Mouse (Mus musculus): ENCODE measurements at regions not wholly inside any gene's neighbourhood (a gene's known extent, or its start where the extent isn't known, plus 50 kb on each side); places are given as distances from the start of the nearest gene placed in this dataset.

GRCm38 (mm10) chr10:96325297-96325696 lies 188.9 kb downstream of the Gm5426 start:
- no peak for DNase-seq (ENCODE audit: low spot score)

- DNase-seq (ENCODE audit: low spot score) = no peak
Measured at GRCm38 (mm10) chr10:96330639-96331487, 194.5 kb downstream of the Gm5426 start.

- no peak for DNase-seq (ENCODE audit: low spot score)
Measured at GRCm38 (mm10) chr10:96332731-96333201, 196.4 kb downstream of the Gm5426 start.

GRCm38 (mm10) chr10:96333224-96333623 lies 196.8 kb downstream of the Gm5426 start:
- no peak for DNase-seq (ENCODE audit: low spot score)

GRCm38 (mm10) chr10:96336271-96336670 lies 199.9 kb downstream of the Gm5426 start:
- no peak for DNase-seq (ENCODE audit: low spot score)

GRCm38 (mm10) chr10:96337088-96337666 lies 200.8 kb downstream of the Gm5426 start:
- no peak for DNase-seq (ENCODE audit: low spot score)

- no peak for DNase-seq (ENCODE audit: low spot score)
Measured at GRCm38 (mm10) chr10:96337797-96338608, 201.6 kb downstream of the Gm5426 start.

GRCm38 (mm10) chr10:96338609-96338978 lies 202.2 kb downstream of the Gm5426 start:
- no peak for DNase-seq (ENCODE audit: low spot score)

- DNase-seq (ENCODE audit: low spot score) = no peak
Measured at GRCm38 (mm10) chr10:96342476-96342875, 206.1 kb downstream of the Gm5426 start.

GRCm38 (mm10) chr10:96343666-96344065 lies 207.3 kb downstream of the Gm5426 start:
- DNase-seq (ENCODE audit: low spot score) = no peak

- no peak for DNase-seq (ENCODE audit: low spot score)
Measured at GRCm38 (mm10) chr10:96350692-96351091, 214.3 kb downstream of the Gm5426 start.

GRCm38 (mm10) chr10:96351320-96351719 lies 214.9 kb downstream of the Gm5426 start:
- no peak for DNase-seq (ENCODE audit: low spot score)

GRCm38 (mm10) chr10:96356980-96357624 lies 220.7 kb downstream of the Gm5426 start:
- DNase-seq (ENCODE audit: low spot score) = no peak

- no peak for DNase-seq (ENCODE audit: low spot score)
Measured at GRCm38 (mm10) chr10:96357632-96358031, 221.2 kb downstream of the Gm5426 start.

GRCm38 (mm10) chr10:96358984-96359383 lies 222.6 kb downstream of the Gm5426 start:
- DNase-seq (ENCODE audit: low spot score) = no peak

GRCm38 (mm10) chr10:96362211-96362610 lies 225.8 kb downstream of the Gm5426 start:
- DNase-seq (ENCODE audit: low spot score) = no peak

- DNase-seq (ENCODE audit: low spot score) = no peak
Measured at GRCm38 (mm10) chr10:96363867-96364266, 227.5 kb downstream of the Gm5426 start.

- DNase-seq (ENCODE audit: low spot score) = no peak
Measured at GRCm38 (mm10) chr10:96365101-96365500, 228.7 kb downstream of the Gm5426 start.

- DNase-seq (ENCODE audit: low spot score) = no peak
Measured at GRCm38 (mm10) chr10:96366871-96367270, 230.5 kb downstream of the Gm5426 start.

GRCm38 (mm10) chr10:96370547-96371320 lies 234.3 kb downstream of the Gm5426 start:
- DNase-seq (ENCODE audit: low spot score) = no peak

- no peak for DNase-seq (ENCODE audit: low spot score)
Measured at GRCm38 (mm10) chr10:96371321-96371653, 234.9 kb downstream of the Gm5426 start.
